Mouse (Mus musculus) right cerebral cortex, postnatal 10 days (tissue): ENCODE measurements around the gene Hs3st3b1.

ENCODE experiments used
- DNase-seq, 2 experiments: peaks; one replicate each; pipeline ENCODE4 v3.0.0; 2021; ENCODE audit warnings: low spot score in 2 of 2

The Hs3st3b1 gene

GRCm38 (mm10) chr11:63922091-63922621 is at the start of gene Hs3st3b1:
TSS of gene Hs3st3b1 (minus strand) at chr11:63922290.
- peak; percentile 93 to 94 for DNase-seq

- DNase-seq, result no peak
These were observed 49.4 kb upstream of the Hs3st3b1 start for GRCm38 (mm10) chr11:63971462-63971861.

- DNase-seq, result no peak
These were observed 48.7 kb upstream of the Hs3st3b1 start for GRCm38 (mm10) chr11:63970818-63971217.

GRCm38 (mm10) chr11:63969205-63969910 is 47.3 kb upstream of the Hs3st3b1 start:
- peak; percentile 64 for DNase-seq

- no peak for DNase-seq
These were observed 46.4 kb upstream of the Hs3st3b1 start for GRCm38 (mm10) chr11:63968388-63969035.

GRCm38 (mm10) chr11:63967641-63968387 is 45.7 kb upstream of the Hs3st3b1 start:
- no peak for DNase-seq

- peak in 1 of 2 experiments; percentile 35 for DNase-seq
These were observed 43.3 kb upstream of the Hs3st3b1 start for GRCm38 (mm10) chr11:63965437-63965836.

- DNase-seq, result no peak
These were observed 35.1 kb upstream of the Hs3st3b1 start for GRCm38 (mm10) chr11:63957207-63957606.

GRCm38 (mm10) chr11:63956748-63957147 is 34.7 kb upstream of the Hs3st3b1 start:
- no peak for DNase-seq

GRCm38 (mm10) chr11:63953887-63954286 is 31.8 kb upstream of the Hs3st3b1 start:
- DNase-seq, result no peak

- DNase-seq, result no peak
These were observed 30.7 kb upstream of the Hs3st3b1 start for GRCm38 (mm10) chr11:63952743-63953191.

- DNase-seq, result no peak
These were observed 29.9 kb upstream of the Hs3st3b1 start for GRCm38 (mm10) chr11:63951831-63952631.

- DNase-seq, result no peak
These were observed 26.3 kb upstream of the Hs3st3b1 start for GRCm38 (mm10) chr11:63948371-63948770.

GRCm38 (mm10) chr11:63947024-63947423 is 24.9 kb upstream of the Hs3st3b1 start:
- peak; percentile 45 to 53 for DNase-seq

GRCm38 (mm10) chr11:63943947-63944346 is 21.9 kb upstream of the Hs3st3b1 start:
- DNase-seq, result no peak

GRCm38 (mm10) chr11:63943268-63943890 is 21.3 kb upstream of the Hs3st3b1 start:
- DNase-seq, result no peak

- DNase-seq, result no peak
These were observed 20.1 kb upstream of the Hs3st3b1 start for GRCm38 (mm10) chr11:63942177-63942576.

GRCm38 (mm10) chr11:63936641-63937040 is 14.6 kb upstream of the Hs3st3b1 start:
- DNase-seq, result no peak

GRCm38 (mm10) chr11:63926901-63927300 is 4.8 kb upstream of the Hs3st3b1 start:
- no peak for DNase-seq

GRCm38 (mm10) chr11:63925161-63925582 is 3.1 kb upstream of the Hs3st3b1 start:
- DNase-seq, result peak; percentile 73 to 82
